Mouse (Mus musculus): ENCODE measurements around the gene Bok. TPM values are rescaled to one million over a fixed set of nuclear protein-coding genes. Genes with fewer than 3 reads are reported as not detected.
A peak's percentile ranks its signal among the peaks of the same experiment; 100 is the strongest.

Gene Bok
- total RNA-seq, 2 experiments from 2014 or later: 64.5 to 79.7 TPM

DNA sequence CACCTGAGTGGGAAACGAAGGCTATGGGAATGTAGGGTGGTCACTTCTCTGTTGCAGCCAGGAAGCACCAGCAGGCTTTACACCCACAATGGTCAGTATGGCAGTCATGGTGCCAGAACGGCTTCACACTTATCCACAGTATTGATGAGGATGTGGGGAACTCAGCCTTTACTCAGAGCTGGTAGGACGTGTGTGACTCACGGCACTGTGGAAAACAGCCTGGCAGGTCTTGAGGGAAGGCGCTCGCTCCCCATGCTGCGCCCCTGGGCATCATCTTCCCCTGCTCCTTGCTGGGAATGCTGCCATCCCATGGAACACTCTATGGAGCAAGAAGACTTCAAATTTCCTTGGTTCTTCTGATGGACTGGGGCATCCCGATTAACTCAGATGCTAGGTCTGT is 5.6 kb downstream of the Bok start:
- DNase-seq: no peak

DNA sequence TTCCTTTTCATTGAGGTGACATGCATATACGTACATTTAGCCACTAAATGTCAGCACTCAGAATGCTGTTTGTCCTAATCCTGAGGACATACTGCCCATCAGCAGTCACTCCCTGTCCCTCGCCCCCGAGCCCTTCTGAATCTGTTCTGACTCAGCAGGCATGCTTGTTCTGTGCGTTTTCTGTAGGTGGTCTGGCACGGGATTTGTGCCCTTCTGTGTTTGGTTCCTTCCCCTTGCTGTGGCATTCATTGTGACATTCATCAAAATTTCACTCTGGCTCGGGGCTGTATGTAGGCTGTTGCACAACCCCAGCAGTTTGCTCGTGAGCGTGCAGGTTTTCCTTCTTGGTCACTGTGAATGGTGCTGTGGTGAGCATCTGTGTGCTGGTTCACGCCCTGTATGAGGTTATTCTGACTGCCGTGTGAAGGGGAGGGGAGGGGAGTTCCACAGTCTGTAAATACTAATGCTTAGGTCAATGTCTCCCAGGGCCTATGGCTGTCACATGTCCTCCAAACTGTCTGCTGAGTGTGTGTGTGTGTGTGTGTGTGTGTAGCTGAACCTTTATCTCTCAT is 6.4 kb downstream of the Bok start:
- peak; percentile 39 for DNase-seq

DNA sequence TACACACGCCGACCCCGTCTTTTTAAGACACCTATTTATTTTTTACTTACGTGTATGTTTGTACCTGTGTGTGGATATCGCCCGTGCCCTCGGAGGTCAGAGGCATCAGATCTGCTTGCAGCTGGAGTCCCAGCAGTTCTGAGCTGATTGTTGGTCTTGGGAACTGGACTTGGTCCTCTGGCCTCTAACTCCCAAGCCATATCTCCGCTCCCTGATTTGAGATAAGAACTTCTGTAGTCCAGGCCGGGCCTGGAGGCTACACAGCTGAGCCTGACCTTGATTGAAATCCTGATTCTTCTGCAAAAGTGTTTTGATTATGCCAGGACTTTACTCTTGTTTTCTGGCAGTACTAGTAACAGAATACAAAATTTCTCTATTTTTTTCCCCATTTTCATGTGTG is 7.3 kb downstream of the Bok start:
- no peak for DNase-seq

DNA sequence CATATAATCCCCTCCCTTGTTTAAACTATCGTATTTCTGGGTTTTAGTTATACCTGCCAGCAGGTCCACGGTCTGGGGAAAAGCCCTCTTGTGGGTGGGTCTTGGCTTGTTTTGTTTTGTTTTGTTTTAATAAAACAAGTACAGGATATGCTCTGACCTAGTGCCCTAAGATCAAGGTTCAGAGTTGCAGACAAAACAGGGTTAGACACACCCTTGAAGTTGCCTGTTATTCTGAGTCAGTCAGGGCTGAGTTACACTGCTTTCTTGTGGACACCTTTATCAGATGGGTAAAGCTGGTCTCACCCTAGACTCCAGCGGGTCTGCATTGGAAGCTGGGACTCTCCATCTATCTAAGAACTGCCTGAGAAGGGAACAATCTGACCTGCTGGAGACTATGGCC is 8.0 kb downstream of the Bok start:
- no peak for DNase-seq

DNA sequence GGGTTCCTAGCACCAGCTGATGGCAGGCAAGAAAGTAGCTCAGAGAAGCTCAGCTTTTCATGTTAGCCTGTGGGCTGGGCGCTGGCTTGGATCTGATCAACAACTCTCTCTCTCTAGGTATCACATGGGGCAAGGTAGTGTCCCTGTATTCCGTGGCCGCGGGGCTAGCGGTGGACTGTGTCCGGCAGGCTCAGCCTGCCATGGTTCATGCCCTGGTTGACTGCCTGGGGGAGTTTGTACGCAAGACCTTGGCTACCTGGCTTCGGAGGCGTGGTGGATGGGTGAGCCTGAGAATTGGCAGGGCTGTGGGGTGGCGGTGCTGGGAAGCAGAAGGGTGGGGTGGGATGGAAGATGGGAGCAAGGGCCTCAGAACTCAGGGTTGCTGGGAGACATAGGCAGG is 8.5 kb downstream of the Bok start:
- no peak for DNase-seq

DNA sequence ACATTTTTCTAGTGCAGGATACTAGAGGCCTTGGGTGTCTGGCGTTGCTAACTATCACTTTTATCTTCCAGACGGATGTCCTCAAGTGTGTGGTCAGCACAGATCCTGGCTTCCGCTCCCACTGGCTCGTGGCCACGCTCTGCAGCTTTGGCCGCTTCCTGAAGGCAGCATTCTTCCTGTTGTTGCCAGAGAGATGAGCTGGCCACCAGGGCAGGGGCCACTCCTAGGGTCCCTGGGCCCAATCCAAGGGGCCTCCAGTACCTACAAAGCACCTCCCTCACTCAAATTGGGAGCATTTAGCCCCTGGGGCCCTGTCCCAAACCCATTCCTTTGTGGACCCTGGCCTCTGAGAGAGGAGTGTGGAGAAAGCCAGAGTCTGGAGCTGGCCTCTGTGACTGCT is 9.5 kb downstream of the Bok start:
- no peak for DNase-seq

DNA sequence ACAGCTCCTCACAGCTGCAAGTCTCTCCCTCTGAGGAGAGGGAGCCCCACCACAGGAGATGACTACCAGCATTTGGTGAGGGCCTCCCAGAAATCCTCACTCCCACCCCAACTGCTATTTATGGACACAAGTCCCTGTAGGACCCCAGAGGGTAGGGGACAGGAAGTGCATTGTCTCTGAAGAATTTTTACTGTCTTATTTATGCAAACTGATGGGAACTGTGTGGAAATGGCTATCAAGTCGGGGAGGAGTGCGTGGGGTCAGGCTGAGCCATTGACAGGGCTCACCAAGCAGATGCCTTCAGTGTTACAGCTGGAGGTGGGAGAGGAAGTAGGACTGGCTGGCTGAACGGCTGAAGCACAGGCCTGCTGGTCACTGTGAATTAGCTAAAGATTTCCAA is 11.9 kb downstream of the Bok start:
- no peak for DNase-seq

DNA sequence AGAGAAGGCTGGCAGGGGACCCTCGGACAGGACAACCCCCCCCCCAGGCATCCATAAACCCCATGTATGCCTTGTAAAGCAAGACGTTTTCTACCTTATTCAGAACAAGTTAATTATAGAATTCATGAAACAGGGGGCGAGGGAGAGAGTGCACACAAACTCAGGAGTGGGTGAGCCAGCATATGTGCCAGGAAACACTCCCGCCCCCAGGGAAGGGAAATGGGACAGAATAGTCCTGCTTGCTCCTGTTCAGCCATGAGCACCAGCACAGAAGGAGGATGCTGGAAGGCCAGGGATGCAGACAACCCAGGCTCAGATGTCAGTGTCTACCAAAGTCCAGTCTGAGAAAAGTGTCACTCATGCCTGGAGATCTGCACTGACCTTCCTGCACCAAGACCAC is 13.7 kb downstream of the Bok start:
- no peak for DNase-seq

DNA sequence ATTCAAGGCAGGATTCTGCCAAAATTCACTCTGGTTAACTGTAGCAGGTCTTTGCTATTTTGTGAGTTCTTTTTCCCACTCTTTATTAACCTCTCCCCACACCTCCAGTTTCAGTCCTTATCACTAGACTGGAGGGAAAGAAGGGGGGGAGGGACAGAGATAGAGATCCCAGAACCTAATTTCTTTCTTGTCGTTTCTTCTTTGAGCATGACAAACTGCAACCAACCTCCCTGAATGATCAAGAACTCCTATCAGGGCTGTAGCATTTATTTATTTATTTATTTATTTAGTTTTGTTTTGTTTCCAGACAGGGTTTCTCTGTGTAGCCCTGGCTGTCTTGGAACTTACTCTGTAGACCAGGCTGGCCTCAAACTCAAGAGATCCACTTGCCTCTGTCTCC is 16.6 kb downstream of the Bok start:
- no peak for DNase-seq

DNA sequence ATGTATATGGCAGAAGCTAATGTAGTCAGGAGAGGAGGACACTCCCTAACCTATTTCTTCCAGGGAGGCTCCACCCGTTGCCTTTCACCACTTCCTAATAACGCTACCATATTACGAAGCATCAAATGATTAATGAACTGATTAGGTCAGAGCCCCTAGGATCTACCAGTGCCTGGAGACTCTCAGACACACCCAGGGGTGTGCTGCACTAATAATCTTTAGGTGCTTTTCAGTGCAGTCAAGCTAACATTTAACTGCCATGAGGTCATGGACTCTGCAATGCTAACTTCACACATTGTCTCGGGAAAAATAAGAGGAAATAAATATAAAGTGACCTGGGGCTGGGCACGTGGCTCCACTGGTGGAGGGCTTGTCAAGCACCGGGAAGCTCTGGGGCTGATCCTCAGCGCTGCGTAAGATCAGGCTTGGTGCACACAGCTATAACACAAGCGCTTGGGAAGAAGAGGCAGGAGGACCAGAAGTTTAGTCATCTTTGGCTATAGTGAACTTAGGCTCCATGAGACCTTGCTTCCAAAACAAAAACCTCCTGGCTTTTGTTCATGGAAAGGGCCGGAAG is 18.1 kb downstream of the Bok start:
- no peak for DNase-seq

DNA sequence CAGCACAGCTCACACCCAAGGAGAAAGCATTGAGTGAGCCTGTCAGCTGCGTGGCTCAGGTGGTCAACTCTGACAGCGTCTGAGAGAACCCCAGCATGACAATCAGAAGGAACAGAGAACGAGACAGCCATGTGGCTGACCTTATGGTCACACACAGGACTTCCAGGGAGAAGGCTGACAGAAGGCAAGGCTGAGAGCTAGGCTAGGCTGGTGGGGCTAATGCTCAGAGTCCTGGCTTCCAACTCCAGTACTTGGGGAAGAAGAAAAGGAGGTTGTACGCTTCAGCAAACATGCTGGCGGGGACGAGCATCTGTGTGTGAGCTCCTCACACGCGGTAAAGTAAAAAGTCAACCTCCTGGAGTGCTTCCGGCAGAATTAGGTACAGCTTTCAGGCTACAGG is 18.9 kb downstream of the Bok start:
- no peak for DNase-seq

DNA sequence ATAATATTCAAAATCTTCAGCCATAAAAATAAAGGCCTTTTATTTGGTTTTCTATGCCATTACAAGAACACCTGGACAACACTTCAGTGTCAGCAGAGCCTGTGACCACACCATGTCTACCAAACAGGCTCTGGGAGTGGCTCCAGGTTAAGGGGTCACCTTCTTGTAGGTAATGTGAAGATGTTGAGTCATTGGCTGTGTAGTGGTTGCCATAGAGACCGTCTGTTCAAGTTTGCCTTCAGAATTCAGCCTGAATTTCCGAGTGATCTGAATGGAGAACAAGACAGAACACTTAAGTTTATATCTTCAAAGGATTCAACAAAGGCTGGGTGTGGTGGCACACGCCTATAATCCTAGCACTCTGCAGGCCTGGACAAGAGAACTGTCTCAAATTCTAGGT is 19.9 kb downstream of the Bok start:
- no peak for DNase-seq

DNA sequence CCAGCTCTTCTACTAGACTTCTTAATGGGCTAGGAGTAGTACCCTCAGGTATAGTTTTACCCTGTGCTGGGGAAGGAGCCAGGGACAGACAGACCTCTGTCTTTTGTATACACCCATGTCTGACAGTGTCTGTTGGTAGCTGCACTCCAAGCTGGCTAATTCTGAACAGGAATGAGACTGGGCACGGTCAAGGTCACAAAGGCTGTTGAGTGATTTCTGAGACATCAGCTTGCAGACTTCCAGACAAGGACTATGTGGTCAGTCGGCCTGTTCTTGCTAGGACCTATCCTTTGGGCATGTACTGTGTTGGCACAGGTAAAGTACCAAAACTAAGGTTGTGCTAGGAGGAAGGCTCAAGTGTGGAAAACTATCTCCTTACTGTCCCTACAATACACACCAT is 30.7 kb downstream of the Bok start:
- DNase-seq: no peak

DNA sequence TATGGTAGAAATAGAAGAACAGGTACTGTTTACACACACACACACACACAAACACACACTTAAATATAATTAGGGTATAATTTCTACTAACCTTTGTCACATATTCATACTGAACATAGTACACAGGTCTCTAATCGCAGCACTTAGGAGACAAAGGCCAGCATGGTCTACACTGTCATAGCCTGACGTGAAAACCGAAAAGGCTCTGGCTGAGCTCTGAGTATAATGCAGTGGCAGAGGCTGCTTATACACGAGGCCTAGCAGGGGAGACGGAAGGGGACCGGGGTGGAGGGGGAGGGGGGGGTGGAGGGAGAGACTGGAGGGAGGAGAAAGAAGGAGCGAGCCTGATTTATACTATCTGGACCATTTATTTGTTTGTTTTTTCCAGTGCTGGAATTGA is 36.1 kb downstream of the Bok start:
- no peak for DNase-seq

DNA sequence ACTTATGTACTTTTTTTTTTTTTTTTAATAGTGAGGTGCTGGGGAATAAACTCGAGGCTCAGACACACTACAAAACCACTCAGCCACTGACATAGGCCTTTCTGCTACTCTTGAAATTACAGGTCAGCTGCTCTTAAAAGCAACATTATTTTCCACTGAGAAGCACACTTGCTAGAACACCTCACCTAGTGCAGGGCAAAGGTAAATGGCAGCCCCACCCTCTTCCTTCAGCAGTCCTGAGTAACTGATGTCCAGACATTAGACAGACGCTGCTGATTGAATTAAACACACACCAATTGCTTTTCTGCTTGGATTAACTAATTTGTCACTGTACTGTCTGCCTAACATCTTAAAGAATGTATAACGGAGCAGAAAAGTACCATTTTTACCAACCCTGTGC is 39.2 kb downstream of the Bok start:
- DNase-seq: no peak

DNA sequence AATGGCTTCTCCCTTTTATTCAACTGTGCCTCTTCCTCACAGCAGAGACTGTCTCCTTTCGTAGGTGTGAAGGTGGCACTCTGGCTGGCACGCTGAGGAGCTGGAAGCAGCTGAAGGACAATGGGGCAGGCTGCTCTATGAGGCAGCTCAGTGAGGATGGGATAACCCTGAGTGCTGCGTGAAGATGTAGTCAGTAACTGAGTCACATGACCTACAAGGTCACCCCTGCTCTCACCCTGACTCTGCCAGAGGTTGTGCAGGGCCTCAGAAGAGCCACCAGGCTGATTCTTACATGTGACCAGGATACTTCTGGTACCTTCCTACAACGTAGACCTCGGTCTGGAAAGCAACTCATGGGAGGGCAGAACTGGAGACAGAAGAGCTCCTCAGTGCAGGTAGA is 40.2 kb downstream of the Bok start:
- DNase-seq: no peak

DNA sequence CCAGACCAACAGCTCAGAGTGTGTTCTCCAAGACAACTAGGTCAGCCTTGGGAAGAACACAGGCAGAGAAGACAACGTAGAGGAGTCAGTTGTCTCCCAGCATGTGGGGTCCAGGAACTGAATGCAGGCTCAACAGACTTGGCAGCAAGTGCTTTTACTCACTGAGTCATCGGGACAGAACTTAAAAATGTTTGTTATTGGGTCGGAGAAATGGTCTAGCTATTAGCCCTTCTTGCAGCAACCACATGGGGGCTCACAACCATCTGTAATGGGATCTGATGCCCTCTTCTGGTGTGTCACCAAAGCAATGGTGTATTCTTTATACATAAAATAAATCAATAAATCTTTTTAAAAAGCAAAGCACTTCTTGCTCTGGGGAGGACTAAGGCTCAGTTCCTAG is 40.7 kb downstream of the Bok start:
- no peak for DNase-seq

DNA sequence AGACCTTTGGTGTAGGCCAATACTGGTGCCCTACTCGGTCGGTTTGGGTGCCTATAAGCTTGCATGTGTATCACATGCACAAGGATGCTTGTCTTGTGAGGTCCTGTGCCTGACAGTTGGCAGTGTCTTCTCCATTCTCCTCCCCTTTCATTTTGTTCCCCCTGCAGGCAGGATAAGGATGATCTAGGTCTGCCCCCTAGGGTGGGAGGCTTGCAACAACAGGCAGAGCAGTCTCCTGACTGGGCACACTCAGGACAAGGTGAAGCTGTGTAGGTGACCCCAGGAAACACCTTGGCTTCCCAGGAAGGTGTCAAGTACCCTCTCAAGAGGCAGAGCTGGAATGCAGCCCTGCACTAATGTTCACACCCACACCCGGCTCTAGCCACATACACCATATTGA is 41.5 kb downstream of the Bok start:
- peak; percentile 45 to 54 for DNase-seq

DNA sequence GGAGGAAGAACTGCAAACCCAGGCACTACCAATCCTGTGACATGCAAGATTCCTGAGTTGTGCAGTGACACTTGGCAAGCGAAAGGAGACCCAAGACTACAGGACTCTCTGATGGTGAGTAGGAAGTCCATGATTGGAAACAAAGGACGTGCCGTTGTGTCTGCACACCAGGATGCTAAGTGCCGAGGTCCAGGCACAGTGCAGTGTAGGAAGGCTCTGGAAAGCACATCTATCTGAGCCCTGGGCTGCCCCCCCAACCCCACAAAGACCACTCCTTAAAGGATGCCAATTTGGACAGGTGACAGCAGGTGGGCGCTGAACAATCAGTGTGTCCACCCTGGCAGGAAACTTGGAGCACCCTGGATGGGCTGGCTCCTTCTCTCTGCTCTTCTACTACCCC is 45.6 kb downstream of the Bok start:
- DNase-seq: no peak

DNA sequence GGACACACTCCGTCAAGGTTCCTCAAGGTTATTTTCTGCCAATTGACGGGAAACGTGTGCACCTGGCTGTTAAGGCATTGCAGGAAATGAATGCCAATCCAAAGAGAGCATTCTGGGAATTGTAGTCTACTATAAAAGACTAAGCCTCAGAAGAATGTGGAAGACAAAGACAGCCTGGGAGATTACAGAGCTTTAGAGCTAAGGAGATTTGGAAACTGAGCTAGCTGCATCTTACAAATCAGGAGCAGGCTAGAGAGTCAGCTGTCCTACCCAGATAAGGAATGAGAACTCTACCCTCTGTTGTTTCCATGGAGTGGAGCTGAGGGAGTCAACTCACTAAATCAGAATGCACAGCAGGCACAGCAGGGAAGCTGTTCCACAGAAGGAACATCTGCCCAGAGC is 46.4 kb downstream of the Bok start:
- no peak for DNase-seq

DNA sequence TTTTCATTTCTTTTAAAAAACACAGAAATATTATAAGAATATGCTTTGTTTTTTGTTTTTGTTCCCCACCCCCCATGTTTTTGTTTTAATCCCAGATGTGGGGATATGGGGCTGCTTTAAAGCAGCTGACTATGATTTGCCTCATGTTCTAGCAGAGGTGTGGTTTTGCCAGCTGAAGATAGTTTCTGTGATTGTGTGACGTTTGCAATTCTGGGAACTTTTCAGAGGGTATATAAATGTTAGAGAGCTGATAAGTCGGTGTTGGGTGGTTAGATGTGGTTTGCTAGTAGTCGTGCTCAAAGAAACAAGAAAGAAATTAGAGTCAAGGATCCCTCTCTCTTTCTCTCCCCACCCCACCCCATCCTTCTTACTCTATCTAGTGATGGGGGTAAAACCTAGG is 50.4 kb downstream of the Bok start:
- DNase-seq: no peak

DNA sequence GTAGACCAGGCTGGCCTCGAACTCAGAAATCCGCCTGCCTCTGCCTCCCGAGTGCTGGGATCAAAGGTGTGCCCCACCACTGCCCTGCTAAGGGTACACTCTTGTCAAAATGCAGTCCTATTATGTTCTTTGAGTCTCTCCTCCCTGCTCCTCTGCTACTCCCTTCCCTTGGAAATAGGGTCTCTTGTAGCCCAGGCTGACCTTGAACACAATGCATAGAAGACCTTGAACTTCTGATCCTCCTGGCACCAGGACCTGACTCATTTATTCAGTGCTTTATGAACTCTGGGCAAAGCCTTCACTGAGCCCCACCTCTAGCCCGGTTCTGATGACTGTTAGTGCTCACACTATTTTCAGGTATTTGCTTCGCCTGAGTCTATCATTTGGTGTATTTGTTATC is 52.3 kb downstream of the Bok start:
- DNase-seq: no peak

DNA sequence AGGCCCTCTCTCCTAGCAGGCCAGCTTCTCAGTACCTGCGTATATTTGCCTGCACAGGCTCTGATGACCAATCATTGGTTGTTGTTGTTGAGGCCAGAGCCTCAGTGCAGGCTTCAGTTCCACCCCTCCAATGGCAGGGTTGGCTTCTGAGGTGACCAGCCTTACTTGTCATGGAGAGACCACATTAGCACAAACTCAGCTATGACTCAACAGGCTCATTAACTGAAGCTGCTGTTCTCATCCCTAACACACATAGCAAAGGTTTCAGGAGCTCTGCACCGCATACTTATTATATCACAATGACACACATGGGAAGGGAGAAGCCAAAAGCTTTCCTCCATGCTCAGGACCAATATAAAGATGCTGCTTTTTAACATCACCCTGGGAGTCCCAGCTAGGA is 55.2 kb downstream of the Bok start:
- no peak for DNase-seq

DNA sequence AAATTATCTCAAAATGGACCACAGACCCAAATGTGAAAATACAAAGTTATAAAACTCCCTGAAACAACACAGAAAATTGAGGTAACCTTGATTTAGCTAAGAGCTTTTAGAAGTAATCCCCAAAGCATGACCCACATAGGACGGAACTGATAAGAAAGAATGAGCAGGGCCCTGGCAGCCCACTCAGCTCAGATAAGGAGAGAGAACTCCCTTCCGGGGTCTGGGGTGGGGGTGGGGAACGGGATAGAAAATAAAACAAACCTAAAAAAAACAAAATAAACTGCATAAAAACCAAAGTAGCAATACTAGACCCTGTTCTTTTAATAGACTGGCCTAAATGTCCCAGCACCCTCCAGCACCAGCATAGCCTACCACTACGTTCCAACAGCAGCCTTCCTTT is 56.5 kb downstream of the Bok start:
- DNase-seq: no peak

DNA sequence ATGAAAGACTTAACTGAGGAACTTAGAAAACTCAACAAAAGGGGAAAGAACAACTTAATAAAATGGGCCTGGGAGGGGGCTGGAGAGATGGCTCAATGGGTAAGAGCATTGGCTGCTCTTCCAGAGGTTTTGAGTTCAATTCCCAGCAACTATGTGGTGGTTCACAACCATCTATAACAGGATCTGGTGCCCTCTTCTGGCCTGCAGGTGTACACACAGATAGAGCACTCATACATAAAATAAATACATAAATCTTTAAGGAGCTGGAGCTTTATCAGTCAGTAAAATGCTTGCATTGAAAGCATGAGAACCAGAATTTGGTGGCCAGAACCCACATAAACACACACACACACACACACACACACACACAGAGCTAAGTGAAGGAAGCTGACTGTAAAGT is 57.5 kb downstream of the Bok start:
- DNase-seq: no peak

Data from layer of hippocampus, postnatal 36 days (tissue).